Comparison of ENCODE assay signal across 34 mouse cellular contexts in genomic region chr19:10608573-10609240, GRCm38 (mm10). TPM values are rescaled to one million over a fixed set of nuclear protein-coding genes. Genes with fewer than 3 reads are reported as not detected.
DNase-seq lines count a peak whose midpoint lies in the region; ATAC-seq and TF ChIP-seq lines count a peak whose summit lies in the region.
"Had no signal": no experiment of that assay in that cellular context is flagged by ENCODE, and none has a peak within 500 bp of the region (broad histone marks: within the 10 kb centered on the region; RNA-seq: fewer than 3 reads in every experiment).

No protein-coding gene starts in this region.

- H3K4me2 ChIP-seq in embryonic facial prominence, embryonic 11.5 days (ENCODE audit: low read depth, low read length): no peak overlapping the region
- no peak overlapping the region for H3K4me2 ChIP-seq in limb, embryonic 14.5 days (replicated peaks; ENCODE audit: low read depth, low read length, severe bottlenecking)
- H3K4me2 ChIP-seq: embryonic facial prominence, embryonic 15.5 days; forebrain, embryonic 12.5 days; heart, embryonic 12.5 days; kidney, embryonic 15.5 days; liver, embryonic 11.5 days; lung, embryonic 15.5 days; neural tube, embryonic 15.5 days; stomach, embryonic 15.5 days had no signal

- no peak overlapping the region for H3K4me3 ChIP-seq in embryonic facial prominence, embryonic 11.5 days (ENCODE audit: low read depth, low read length)
- H3K4me3 ChIP-seq in embryonic facial prominence, embryonic 10.5 days: no peak overlapping the region
- H3K4me3 ChIP-seq in limb, embryonic 14.5 days (replicated peaks; ENCODE audit: low read length): no peak overlapping the region
- H3K4me3 ChIP-seq: embryonic facial prominence, embryonic 15.5 days; forebrain, embryonic 12.5 days; heart, embryonic 12.5 days; kidney, embryonic 15.5 days; layer of hippocampus, adult 2 months; left cerebral cortex, adult 2 months; lung, embryonic 15.5 days; neural tube, embryonic 15.5 days; stomach, embryonic 15.5 days had no signal

- TF ChIP-seq POLR2A in limb, embryonic 14.5 days (IDR thresholded peaks at IDR 0.05; ENCODE audit: borderline replicate concordance, extremely low read depth, insufficient read depth, insufficient read length): no peak

- H3K9me3 ChIP-seq in embryonic facial prominence, embryonic 11.5 days (replicated peaks; ENCODE audit: control insufficient read depth, low read length): no peaks in the 10 kb centered on the region
- no peaks in the 10 kb centered on the region for H3K9me3 ChIP-seq in embryonic facial prominence, embryonic 10.5 days
- H3K9me3 ChIP-seq in limb, embryonic 14.5 days (ENCODE audit: control insufficient read depth, low read length): no peaks in the 10 kb centered on the region
- H3K9me3 ChIP-seq: embryonic facial prominence, embryonic 15.5 days; forebrain, embryonic 12.5 days; G1E; heart, embryonic 12.5 days; kidney, embryonic 15.5 days; lung, embryonic 15.5 days; neural tube, embryonic 15.5 days; stomach, embryonic 15.5 days had no signal

- DNase-seq in embryonic facial prominence, embryonic 11.5 days (ENCODE audit: low spot score): peak; percentile 13
- no peak for DNase-seq in embryonic facial prominence, embryonic 10.5 days (ENCODE audit: low spot score)
- peak; percentile 28 for DNase-seq in lung, postnatal 10 days
- DNase-seq in lung, postnatal 36 days: no peak
- DNase-seq in limb, embryonic 14.5 days (ENCODE audit: low spot score): peak; percentile 16
- DNase-seq in adrenal gland, adult 2 months: no peak
- DNase-seq: adrenal gland, postnatal 14 days; cerebellum, adult 11 months; cerebellum, adult 9-10 months; cerebellum, postnatal 36 days; embryo, embryonic 11 days; forebrain, postnatal 0 days; gastrocnemius, postnatal 25 days; heart, adult 18-20 months; heart, postnatal 14 days; kidney, adult 18-20 months; kidney, postnatal 25 days; midbrain, embryonic 14.5 days; right cerebral cortex, postnatal 14 days had no signal

- no peaks in the 10 kb centered on the region for H3K27me3 ChIP-seq in embryonic facial prominence, embryonic 11.5 days (ENCODE audit: control insufficient read depth, insufficient read depth, low read length)
- no peaks in the 10 kb centered on the region for H3K27me3 ChIP-seq in embryonic facial prominence, embryonic 10.5 days (replicated peaks; ENCODE audit: low read depth, poor library complexity, severe bottlenecking)
- H3K27me3 ChIP-seq in limb, embryonic 14.5 days (ENCODE audit: control insufficient read depth, insufficient read depth, low read length): no peaks in the 10 kb centered on the region
- H3K27me3 ChIP-seq: CH12.LX; embryonic facial prominence, embryonic 15.5 days; forebrain, embryonic 12.5 days; heart, embryonic 12.5 days; kidney, embryonic 15.5 days; lung, embryonic 15.5 days; neural tube, embryonic 15.5 days; stomach, embryonic 15.5 days had no signal

- H3K27ac ChIP-seq in embryonic facial prominence, embryonic 11.5 days (replicated peaks; ENCODE audit: low read depth, low read length): no peak overlapping the region
- no peak overlapping the region for H3K27ac ChIP-seq in embryonic facial prominence, embryonic 10.5 days (replicated peaks)
- H3K27ac ChIP-seq in limb, embryonic 14.5 days (replicated peaks; ENCODE audit: low read depth, low read length): no peak overlapping the region
- H3K27ac ChIP-seq: embryonic facial prominence, embryonic 15.5 days; forebrain, embryonic 12.5 days; kidney, embryonic 15.5 days; layer of hippocampus, adult 2 months; left cerebral cortex, adult 2 months; lung, embryonic 15.5 days; neural tube, embryonic 15.5 days; stomach, embryonic 15.5 days had no signal

- WGBS in embryonic facial prominence, embryonic 11.5 days: 89% methylated on average over 5 of the region's 5 CpGs
- WGBS in embryonic facial prominence, embryonic 10.5 days: 91% methylated on average over 5 of the region's 5 CpGs
- 65% methylated on average over 5 of the region's 5 CpGs for WGBS in limb, embryonic 14.5 days

- no peak for ATAC-seq in embryonic facial prominence, embryonic 11.5 days (replicated peaks; ENCODE audit: insufficient number of reproducible peaks, low FRiP score, low TSS enrichment, low read depth)
- ATAC-seq in limb, embryonic 14.5 days (ENCODE audit: low FRiP score, low read depth): no peak
- ATAC-seq in frontal cortex, adult (ENCODE audit: low TSS enrichment): no peak
- ATAC-seq: forebrain, postnatal 0 days; hindbrain, embryonic 16.5 days had no signal

- no peak overlapping the region for H3K9ac ChIP-seq in embryonic facial prominence, embryonic 11.5 days (replicated peaks; ENCODE audit: low read length)
- H3K9ac ChIP-seq in limb, embryonic 14.5 days (ENCODE audit: low read depth, low read length, severe bottlenecking): no peak overlapping the region
- H3K9ac ChIP-seq: embryonic facial prominence, embryonic 15.5 days; forebrain, embryonic 12.5 days; forebrain, postnatal 0 days; heart, embryonic 12.5 days; kidney, embryonic 15.5 days; lung, embryonic 15.5 days; neural tube, embryonic 15.5 days; stomach, embryonic 15.5 days had no signal

- peaks cover 20% of the 10 kb centered on the region for H3K36me3 ChIP-seq in embryonic facial prominence, embryonic 11.5 days (replicated peaks; ENCODE audit: control insufficient read depth, insufficient read depth, low read depth, low read length)
- H3K36me3 ChIP-seq in embryonic facial prominence, embryonic 10.5 days (replicated peaks): peaks cover 72% of the 10 kb centered on the region
- H3K36me3 ChIP-seq in limb, embryonic 14.5 days (ENCODE audit: control insufficient read depth, insufficient read depth, low read length): peaks cover 69% of the 10 kb centered on the region

- H3K4me1 ChIP-seq in embryonic facial prominence, embryonic 11.5 days (ENCODE audit: control insufficient read depth, insufficient read depth, low read length): peaks cover 4% of the 10 kb centered on the region; the same call in 1 of the 2 replicates
- peaks cover 28% of the 10 kb centered on the region for H3K4me1 ChIP-seq in embryonic facial prominence, embryonic 10.5 days
- peaks cover 14% of the 10 kb centered on the region for H3K4me1 ChIP-seq in limb, embryonic 14.5 days (ENCODE audit: control insufficient read depth, insufficient read depth, low read length)

RNA-seq across cellular contexts. Expression of gene Tkfc, which starts 3.3 kb away (rescaled TPM):
- 20.0 and 23.3 TPM in 2 replicates for polyA plus RNA-seq in embryonic facial prominence, embryonic 11.5 days (2014; fragmentation: Nextera tagmentation; extraction: Ambion mirVana)
- 22.1 and 22.4 TPM in 2 replicates for polyA plus RNA-seq in embryonic facial prominence, embryonic 10.5 days (2016; fragmentation: Nextera tagmentation; extraction: Ambion mirVana)
- polyA plus RNA-seq in limb, embryonic 14.5 days (2012; rRNA removed): 24.1 and 25.5 TPM in 2 replicates
- 14.6 and 15.4 TPM in 2 replicates for polyA plus RNA-seq in limb, embryonic 14.5 days (2014; fragmentation: Nextera tagmentation; extraction: Ambion mirVana)
- 10 to 100 TPM; 17.2 to 20.9 TPM for total RNA-seq in adrenal gland, adult 2 months (2021)
- 11.2 and 12.6 TPM in 2 replicates for polyA plus RNA-seq in adrenal gland, adult 2 months (2012; rRNA removed)

RNA-seq across cellular contexts. Expression of gene Ddb1, which starts 3.6 kb away (rescaled TPM):
- 400 and 408 TPM in 2 replicates for polyA plus RNA-seq in embryonic facial prominence, embryonic 11.5 days (2014; fragmentation: Nextera tagmentation; extraction: Ambion mirVana)
- polyA plus RNA-seq in embryonic facial prominence, embryonic 10.5 days (2016; fragmentation: Nextera tagmentation; extraction: Ambion mirVana): 483 and 491 TPM in 2 replicates
- polyA plus RNA-seq in limb, embryonic 14.5 days (2012; rRNA removed): 346 and 349 TPM in 2 replicates
- polyA plus RNA-seq in limb, embryonic 14.5 days (2014; fragmentation: Nextera tagmentation; extraction: Ambion mirVana): 358 and 386 TPM in 2 replicates
- 100 to 1,000 TPM; 255 to 264 TPM for total RNA-seq in adrenal gland, adult 2 months (2021)
- polyA plus RNA-seq in adrenal gland, adult 2 months (2012; rRNA removed): 64.9 and 105 TPM in 2 replicates

RNA-seq across cellular contexts. Expression of gene Vwce, which starts 25.3 kb away (rescaled TPM):
- 0.73 and 0.96 TPM in 2 replicates for polyA plus RNA-seq in embryonic facial prominence, embryonic 11.5 days (2014; fragmentation: Nextera tagmentation; extraction: Ambion mirVana)
- polyA plus RNA-seq in embryonic facial prominence, embryonic 10.5 days (2016; fragmentation: Nextera tagmentation; extraction: Ambion mirVana): 1.8 and 2.0 TPM in 2 replicates
- polyA plus RNA-seq in limb, embryonic 14.5 days (2012; rRNA removed): 7.0 and 10.2 TPM in 2 replicates
- polyA plus RNA-seq in limb, embryonic 14.5 days (2014; fragmentation: Nextera tagmentation; extraction: Ambion mirVana): 3.2 TPM in 2 replicates
- under 1 TPM; 0.17 to 0.79 TPM for total RNA-seq in adrenal gland, adult 2 months (2021)
- 0.18 and 0.26 TPM in 2 replicates for polyA plus RNA-seq in adrenal gland, adult 2 months (2012; rRNA removed)
- total RNA-seq: monocyte, adult 5-6 weeks had no signal

RNA-seq across cellular contexts. Expression of gene Tmem138, which starts 31.5 kb away (rescaled TPM):
- polyA plus RNA-seq in embryonic facial prominence, embryonic 11.5 days (2014; fragmentation: Nextera tagmentation; extraction: Ambion mirVana): 48.8 and 49.3 TPM in 2 replicates
- 51.1 and 52.6 TPM in 2 replicates for polyA plus RNA-seq in embryonic facial prominence, embryonic 10.5 days (2016; fragmentation: Nextera tagmentation; extraction: Ambion mirVana)
- 29.7 and 34.2 TPM in 2 replicates for polyA plus RNA-seq in limb, embryonic 14.5 days (2012; rRNA removed)
- polyA plus RNA-seq in limb, embryonic 14.5 days (2014; fragmentation: Nextera tagmentation; extraction: Ambion mirVana): 33.8 and 36.2 TPM in 2 replicates
- total RNA-seq in adrenal gland, adult 2 months (2021): 1 to 10 TPM; 7.0 to 9.8 TPM
- 7.1 and 9.0 TPM in 2 replicates for polyA plus RNA-seq in adrenal gland, adult 2 months (2012; rRNA removed)

RNA-seq across cellular contexts. Expression of gene Cyb561a3, which starts 31.7 kb away (rescaled TPM):
- 13.7 and 13.8 TPM in 2 replicates for polyA plus RNA-seq in embryonic facial prominence, embryonic 11.5 days (2014; fragmentation: Nextera tagmentation; extraction: Ambion mirVana)
- polyA plus RNA-seq in embryonic facial prominence, embryonic 10.5 days (2016; fragmentation: Nextera tagmentation; extraction: Ambion mirVana): 12.8 and 13.9 TPM in 2 replicates
- polyA plus RNA-seq in limb, embryonic 14.5 days (2012; rRNA removed): 23.1 and 33.0 TPM in 2 replicates
- polyA plus RNA-seq in limb, embryonic 14.5 days (2014; fragmentation: Nextera tagmentation; extraction: Ambion mirVana): 18.9 and 22.3 TPM in 2 replicates
- 10 to 100 TPM; 14.7 to 24.6 TPM for total RNA-seq in adrenal gland, adult 2 months (2021)
- 34.1 and 37.2 TPM in 2 replicates for polyA plus RNA-seq in adrenal gland, adult 2 months (2012; rRNA removed)

Comparison
In these comparisons a context has a peak if more than half of its experiments do, and no peak if none do; other contexts are left out.
1. DNase-seq: peak in embryonic facial prominence, embryonic 11.5 days (single experiment), lung, postnatal 10 days (single experiment) and limb, embryonic 14.5 days (single experiment); none in embryonic facial prominence, embryonic 10.5 days (single experiment), lung, postnatal 36 days (single experiment) and adrenal gland, adult 2 months (single experiment).